Mouse (Mus musculus) forebrain, embryonic 12.5 days (tissue): ENCODE measurements around the gene Tdrd9. TPM values are rescaled to one million over a fixed set of nuclear protein-coding genes. Genes with fewer than 3 reads are reported as not detected.

Experiments used
- ATAC-seq: fragments of 200-750 bp; cut with Nextera tagmentation; 2 replicates; pipeline ENCODE4 v1.8.0; 2017; ENCODE audit warnings: moderate TSS enrichment; ENCODE audit not compliant: low FRiP score
- H3K27ac ChIP-seq: fragments of 300-500 bp; sonication (generic); 2 replicates; pipeline ENCODE4 v1.5.1; 2016; ENCODE audit warnings: mild to moderate bottlenecking
- H3K27me3 ChIP-seq: fragments of 300-500 bp; sonication (generic); 2 replicates; pipeline ENCODE4 v1.6.1; 2016; ENCODE audit warnings: mild to moderate bottlenecking
- H3K36me3 ChIP-seq: fragments of 300-500 bp; sonication (generic); replicated peaks from 2 replicates; pipeline ENCODE4 v1.6.1; 2016; ENCODE audit warnings: mild to moderate bottlenecking
- H3K4me1 ChIP-seq: fragments of 300-500 bp; sonication (generic); 2 replicates; pipeline ENCODE4 v1.6.1; 2016
- H3K4me2 ChIP-seq: fragments of 300-500 bp; sonication (generic); 2 replicates; pipeline ENCODE4 v1.6.1; 2016; ENCODE audit warnings: mild to moderate bottlenecking, moderate library complexity
- H3K4me3 ChIP-seq: fragments of 300-500 bp; sonication (generic); replicated peaks from 2 replicates; pipeline ENCODE4 v1.5.1; 2016; ENCODE audit warnings: mild to moderate bottlenecking
- H3K9ac ChIP-seq: fragments of 300-500 bp; sonication (generic); 2 replicates; pipeline ENCODE4 v1.6.1; 2016; ENCODE audit warnings: mild to moderate bottlenecking
- H3K9me3 ChIP-seq: fragments of 300-500 bp; sonication (generic); 2 replicates; pipeline ENCODE4 v1.6.1; 2016
- WGBS: fragments of 180-500 bp; shearing (Covaris S2); methylation state at CpG from one replicate; pipeline ENCODE4 v1.1.7; 2016; 5-methylcytosine and 5-hydroxymethylcytosine counted together
- polyA plus RNA-seq: library from polyadenylated mRNA; unstranded; fragments of >200 nt; fragmentation: Nextera tagmentation; extraction: Ambion mirVana; gene quantifications from 2 replicates; pipeline ENCODE4 v1.2.1, GENCODE M21; 2016

Tdrd9 gene
- polyA plus RNA-seq, 1 experiment from 2014 or later: 1.2 TPM

- H3K4me2 ChIP-seq: no peak overlapping the region
- no peaks in the 10 kb centered on the region for H3K27me3 ChIP-seq
- no peak overlapping the region for H3K9ac ChIP-seq
- H3K4me1 ChIP-seq: no peaks in the 10 kb centered on the region
- H3K9me3 ChIP-seq: no peaks in the 10 kb centered on the region
- H3K27ac ChIP-seq: no peak overlapping the region
- no peak for ATAC-seq
- no peaks in the 10 kb centered on the region for H3K36me3 ChIP-seq
- H3K4me3 ChIP-seq: no peak overlapping the region
- 92% methylated on average over 10 of the region's 10 CpGs for WGBS
These were observed 1.1 kb downstream of the Tdrd9 start for GRCm38 (mm10) chr12:111972504-111972903.

GRCm38 (mm10) chr12:111974578-111974977 is 3.2 kb downstream of the Tdrd9 start:
- H3K4me2 ChIP-seq: no peak overlapping the region
- ATAC-seq: no peak
- 87% methylated on average over 6 of the region's 6 CpGs for WGBS
- H3K27me3 ChIP-seq: no peaks in the 10 kb centered on the region
- H3K4me1 ChIP-seq: no peaks in the 10 kb centered on the region
- H3K9ac ChIP-seq: no peak overlapping the region
- H3K27ac ChIP-seq: no peak overlapping the region
- H3K4me3 ChIP-seq: no peak overlapping the region
- H3K9me3 ChIP-seq: no peaks in the 10 kb centered on the region
- H3K36me3 ChIP-seq: no peaks in the 10 kb centered on the region

GRCm38 (mm10) chr12:111977138-111977537 is 5.8 kb downstream of the Tdrd9 start:
- WGBS: 68% methylated on average over 6 of the region's 6 CpGs
- no peak for ATAC-seq
- H3K27ac ChIP-seq: no peak overlapping the region

GRCm38 (mm10) chr12:111978274-111978673 is 6.9 kb downstream of the Tdrd9 start:
- Histone ChIP-seq H3K27ac (no peak overlapping the region), H3K4me1 (no peaks in the 10 kb centered on the region), H3K4me3 (no peak overlapping the region), H3K9ac (no peak overlapping the region), H3K27me3 (no peaks in the 10 kb centered on the region), H3K9me3 (no peaks in the 10 kb centered on the region), H3K4me2 (no peak overlapping the region), H3K36me3 (no peaks in the 10 kb centered on the region)
- no peak for ATAC-seq
- 85% methylated on average over 6 of the region's 6 CpGs for WGBS

More at GRCm38 (mm10) chr12:111977138-111977537, 5.8 kb downstream of the Tdrd9 start:
- H3K4me2 ChIP-seq: no peak overlapping the region
- H3K27me3 ChIP-seq: no peaks in the 10 kb centered on the region
- no peaks in the 10 kb centered on the region for H3K4me1 ChIP-seq
- no peak overlapping the region for H3K9ac ChIP-seq
- H3K9me3 ChIP-seq: no peaks in the 10 kb centered on the region
- H3K36me3 ChIP-seq: no peaks in the 10 kb centered on the region
- H3K4me3 ChIP-seq: no peak overlapping the region

GRCm38 (mm10) chr12:111980887-111981367 is 9.6 kb downstream of the Tdrd9 start, which contains the start of gene Rd3l:
Gene Rd3l (minus strand): TSS chr12:111981317.
- Histone ChIP-seq H3K36me3 (no peaks in the 10 kb centered on the region), H3K9me3 (no peaks in the 10 kb centered on the region), H3K27me3 (no peaks in the 10 kb centered on the region), H3K27ac (no peak within 1 kb of the TSS), H3K9ac (no peak within 1 kb of the TSS), H3K4me3 (no peak within 1 kb of the TSS), H3K4me2 (no peak within 1 kb of the TSS), H3K4me1 (no peaks in the 10 kb centered on the region)
- WGBS: 76% methylated on average over 6 of the region's 6 CpGs
- ATAC-seq: no peak

- H3K9ac ChIP-seq: no peak overlapping the region
- no peaks in the 10 kb centered on the region for H3K4me1 ChIP-seq
- H3K27me3 ChIP-seq: no peaks in the 10 kb centered on the region
- H3K9me3 ChIP-seq: no peaks in the 10 kb centered on the region
- H3K4me2 ChIP-seq: no peak overlapping the region
- 79% methylated on average over 8 of the region's 8 CpGs for WGBS
- H3K4me3 ChIP-seq: no peak overlapping the region
- no peak for ATAC-seq
- H3K36me3 ChIP-seq: no peaks in the 10 kb centered on the region
- no peak overlapping the region for H3K27ac ChIP-seq
These were observed 10.5 kb downstream of the Tdrd9 start for GRCm38 (mm10) chr12:111981831-111982230.

GRCm38 (mm10) chr12:111983165-111983564 is 11.8 kb downstream of the Tdrd9 start:
- 80% methylated on average over 2 of the region's 2 CpGs for WGBS
- no peak overlapping the region for H3K27ac ChIP-seq
- no peaks in the 10 kb centered on the region for H3K9me3 ChIP-seq
- no peaks in the 10 kb centered on the region for H3K4me1 ChIP-seq
- no peaks in the 10 kb centered on the region for H3K36me3 ChIP-seq
- no peaks in the 10 kb centered on the region for H3K27me3 ChIP-seq
- no peak overlapping the region for H3K4me2 ChIP-seq
- no peak for ATAC-seq
- no peak overlapping the region for H3K4me3 ChIP-seq
- H3K9ac ChIP-seq: no peak overlapping the region

GRCm38 (mm10) chr12:111986756-111987155 is 15.4 kb downstream of the Tdrd9 start:
- Histone ChIP-seq H3K27me3 (no peaks in the 10 kb centered on the region), H3K4me3 (no peak overlapping the region), H3K9me3 (no peaks in the 10 kb centered on the region), H3K36me3 (no peaks in the 10 kb centered on the region), H3K4me2 (no peak overlapping the region), H3K27ac (no peak overlapping the region), H3K4me1 (no peaks in the 10 kb centered on the region), H3K9ac (no peak overlapping the region)
- ATAC-seq: no peak
- 50% methylated on average over 9 of the region's 9 CpGs for WGBS

- Histone ChIP-seq H3K27me3 (no peaks in the 10 kb centered on the region), H3K4me1 (no peaks in the 10 kb centered on the region), H3K27ac (no peak overlapping the region), H3K9ac (no peak overlapping the region), H3K9me3 (no peaks in the 10 kb centered on the region), H3K4me2 (no peak overlapping the region), H3K36me3 (no peaks in the 10 kb centered on the region), H3K4me3 (no peak overlapping the region)
- no peak for ATAC-seq
- WGBS: 90% methylated on average over 5 of the region's 5 CpGs
These were observed 21.3 kb downstream of the Tdrd9 start for GRCm38 (mm10) chr12:111992626-111993025.

GRCm38 (mm10) chr12:111995161-111995560 is 23.8 kb downstream of the Tdrd9 start:
- no peak overlapping the region for H3K27ac ChIP-seq
- H3K36me3 ChIP-seq: no peaks in the 10 kb centered on the region
- H3K4me1 ChIP-seq: no peaks in the 10 kb centered on the region
- no peak overlapping the region for H3K9ac ChIP-seq
- no peak overlapping the region for H3K4me3 ChIP-seq
- no peaks in the 10 kb centered on the region for H3K27me3 ChIP-seq
- H3K9me3 ChIP-seq: no peaks in the 10 kb centered on the region
- H3K4me2 ChIP-seq: no peak overlapping the region
- no peak for ATAC-seq
- WGBS: 91% methylated on average over 2 of the region's 2 CpGs

- no peaks in the 10 kb centered on the region for H3K36me3 ChIP-seq
- H3K4me1 ChIP-seq: no peaks in the 10 kb centered on the region
- no peak for ATAC-seq
- WGBS: 97% methylated on average over 7 of the region's 7 CpGs
- H3K27me3 ChIP-seq: no peaks in the 10 kb centered on the region
- H3K27ac ChIP-seq: no peak overlapping the region
- H3K9me3 ChIP-seq: no peaks in the 10 kb centered on the region
- H3K4me3 ChIP-seq: no peak overlapping the region
- H3K9ac ChIP-seq: no peak overlapping the region
- H3K4me2 ChIP-seq: no peak overlapping the region
These were observed 28.4 kb downstream of the Tdrd9 start for GRCm38 (mm10) chr12:111999735-112000134.

GRCm38 (mm10) chr12:112001223-112001622 is 29.9 kb downstream of the Tdrd9 start:
- Histone ChIP-seq H3K36me3 (no peaks in the 10 kb centered on the region), H3K27me3 (no peaks in the 10 kb centered on the region), H3K4me1 (no peaks in the 10 kb centered on the region), H3K9me3 (no peaks in the 10 kb centered on the region), H3K9ac (no peak overlapping the region), H3K4me2 (no peak overlapping the region), H3K27ac (no peak overlapping the region), H3K4me3 (no peak overlapping the region)
- ATAC-seq: no peak
- 20% methylated on average over 8 of the region's 8 CpGs for WGBS

GRCm38 (mm10) chr12:112012511-112013270 is 41.3 kb downstream of the Tdrd9 start:
- H3K27me3 ChIP-seq: no peaks in the 10 kb centered on the region
- peak overlapping the region; percentile 45 for H3K4me2 ChIP-seq
- H3K4me1 ChIP-seq: peaks cover 14% of the 10 kb centered on the region
- peak overlapping the region; percentile 16 for H3K4me3 ChIP-seq
- no peaks in the 10 kb centered on the region for H3K36me3 ChIP-seq
- no peaks in the 10 kb centered on the region for H3K9me3 ChIP-seq
- peak overlapping the region; percentile 90 for H3K27ac ChIP-seq
- H3K9ac ChIP-seq: peak overlapping the region; percentile 21
- WGBS: 21% methylated on average over 12 of the region's 12 CpGs
- peak; percentile 92 for ATAC-seq
